ENCODE assay signal across 1 mouse cellular context in genomic region chr17:45478234-45478825, GRCm38 (mm10).
A peak's percentile ranks its signal among the peaks of the same experiment; 100 is the strongest.
TF ChIP-seq lines count a peak whose summit lies in the region.

No protein-coding gene starts in this region.

TF ChIP-seq in MEL, 35 proteins besides CTCF, POLR2A, EP300 and RAD21 (continued from another document):
- TF ChIP-seq TCF12 (IDR thresholded peaks at IDR 0.05; ENCODE audit: low read depth, low read length) (peak; percentile 16; the same call in 1 of the 2 replicates), TAL1 (IDR thresholded peaks at IDR 0.05; ENCODE audit: low read length) (no peak), POLR2AphosphoS5 (IDR thresholded peaks at IDR 0.05; ENCODE audit: borderline replicate concordance, low read depth, low read length) (no peak), MYB (IDR thresholded peaks at IDR 0.05; ENCODE audit: low read depth, low read length) (no peak), NRF1 (IDR thresholded peaks at IDR 0.05; ENCODE audit: insufficient read depth, low read depth, low read length, poor library complexity, severe bottlenecking) (no peak), MEF2A (IDR thresholded peaks at IDR 0.05; ENCODE audit: extremely low read depth, insufficient replicate concordance, low read depth, low read length, poor library complexity, severe bottlenecking) (no peak), SIN3A (IDR thresholded peaks at IDR 0.05; ENCODE audit: low read length) (peak; percentile 76), USF2 (IDR thresholded peaks at IDR 0.05; ENCODE audit: borderline replicate concordance in 1 of 2, insufficient read depth in 1 of 2, low read depth in 1 of 2, low read length in 2 of 2) (no peak), HCFC1 (IDR thresholded peaks at IDR 0.05; ENCODE audit: low read depth, low read length) (peak; percentile 6; the same call in 1 of the 2 replicates), BHLHE40 (IDR thresholded peaks at IDR 0.05; ENCODE audit: borderline replicate concordance, low read depth, low read length) (peak; percentile 35; the same call in 1 of the 2 replicates), MXI1 (IDR thresholded peaks at IDR 0.05; ENCODE audit: low read depth, low read length) (peak; percentile 54; the same call in 1 of the 2 replicates), GATA1 (IDR thresholded peaks at IDR 0.05; ENCODE audit: low read depth, low read length) (peak; percentile 51), MAZ (IDR thresholded peaks at IDR 0.05; ENCODE audit: low read depth, low read length) (0 out of 2 replicates have a peak, but pooled peaks have one; percentile 49)
